Mouse (Mus musculus): ENCODE data around the gene Bbx.

Bbx gene

DNA sequence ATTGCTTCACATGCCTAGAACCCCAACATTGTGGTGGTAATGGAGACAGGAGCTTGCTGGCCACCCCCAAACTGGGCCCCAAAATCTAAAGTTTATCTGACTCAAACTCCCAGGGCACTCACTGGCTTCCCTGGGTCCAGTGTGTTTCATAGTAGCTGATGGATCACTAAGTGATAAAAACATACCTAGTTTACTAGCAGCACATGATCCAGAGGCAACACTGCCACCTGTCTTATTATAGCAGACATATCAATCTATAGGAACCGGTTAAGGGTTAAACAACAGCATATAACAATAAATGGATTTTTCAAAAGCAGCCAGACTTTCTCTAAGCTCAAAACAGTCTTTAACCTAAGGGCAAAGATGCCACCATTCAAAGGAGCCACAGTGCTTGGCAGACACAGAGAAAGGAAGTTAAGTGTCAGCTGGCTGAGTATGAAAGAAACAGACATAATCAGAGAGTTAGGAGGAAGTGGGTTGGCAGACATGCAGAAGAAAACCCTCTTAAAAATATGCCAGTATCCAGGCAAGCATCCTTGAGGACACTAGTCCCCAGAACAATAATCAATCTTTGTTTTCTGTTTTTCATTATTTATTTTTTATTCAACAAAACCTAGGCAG, 116.7 kb downstream of the Bbx start:
- no peak for DNase-seq (ENCODE audit: low spot score in 2 of 2)

DNA sequence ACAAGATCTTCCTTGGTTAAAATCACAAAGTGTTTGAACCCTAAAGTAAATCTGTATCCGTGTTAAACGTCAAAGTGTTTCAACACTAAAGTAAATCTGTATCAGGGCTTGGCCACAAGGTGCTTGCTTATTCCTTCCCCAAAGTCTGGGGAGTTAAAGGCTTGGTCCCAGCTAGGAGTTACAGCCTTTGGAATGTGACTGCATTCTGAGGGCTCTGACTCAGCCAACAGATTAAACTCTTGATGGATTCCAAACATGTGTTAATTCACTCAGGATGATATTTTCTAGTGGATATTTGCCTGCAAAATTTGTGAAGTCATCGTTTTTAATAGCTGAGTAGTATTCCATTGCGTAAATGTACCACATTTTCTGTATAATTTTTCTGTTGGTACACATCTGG, 120.6 kb downstream of the Bbx start:
- no peak for DNase-seq (ENCODE audit: low spot score in 2 of 2)

DNA sequence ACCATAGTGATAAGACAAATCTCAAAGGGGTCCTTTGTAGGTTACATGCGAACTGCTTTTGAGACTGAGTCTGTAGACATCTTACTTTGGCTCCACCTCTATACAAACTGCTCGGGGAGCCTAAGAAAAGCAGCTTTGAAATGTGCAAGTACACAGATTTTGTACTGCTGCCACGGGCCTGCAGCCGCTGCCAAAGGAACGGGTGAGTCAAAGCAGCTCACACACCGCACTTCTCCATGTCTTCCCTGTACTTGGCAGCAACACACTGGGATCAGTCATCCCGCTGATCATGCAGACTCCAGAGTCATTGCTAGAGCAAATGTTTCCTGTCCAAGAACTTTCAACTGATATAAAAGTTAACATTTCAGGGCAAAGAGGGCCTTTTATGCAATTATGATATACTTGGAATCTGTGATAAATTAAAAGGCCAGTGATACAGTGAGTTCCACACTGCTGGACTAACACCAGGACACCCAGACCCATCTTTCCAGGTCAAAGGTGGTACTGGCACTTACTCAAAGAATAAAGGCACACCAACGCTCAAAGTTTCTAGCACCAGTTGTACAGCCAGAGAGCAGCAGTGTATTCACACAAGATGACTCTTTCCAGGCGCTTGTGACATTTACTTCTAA, 122.7 kb downstream of the Bbx start:
- peak; percentile 62 to 70 for DNase-seq (ENCODE audit: low spot score in 2 of 2)

DNA sequence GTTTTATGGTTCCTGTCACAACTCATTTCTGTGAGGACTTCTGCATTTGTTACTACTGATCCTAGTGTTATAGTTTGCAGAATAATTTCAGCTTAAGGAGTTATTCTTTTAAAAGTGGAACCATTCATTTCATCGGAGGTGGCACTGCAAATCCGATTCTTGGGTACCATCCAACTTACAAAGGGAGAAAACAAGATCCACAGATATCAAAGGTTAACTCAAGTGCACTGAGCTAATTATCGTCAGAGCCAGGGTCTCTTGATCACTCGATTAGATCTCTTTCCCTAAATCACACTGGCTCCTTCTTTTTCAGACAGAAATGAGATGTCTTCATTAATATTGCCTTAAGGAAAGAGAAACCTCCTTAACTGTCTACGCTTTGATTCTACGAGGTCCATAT, 123.9 kb downstream of the Bbx start:
- no peak for DNase-seq (ENCODE audit: low spot score in 2 of 2)

DNA sequence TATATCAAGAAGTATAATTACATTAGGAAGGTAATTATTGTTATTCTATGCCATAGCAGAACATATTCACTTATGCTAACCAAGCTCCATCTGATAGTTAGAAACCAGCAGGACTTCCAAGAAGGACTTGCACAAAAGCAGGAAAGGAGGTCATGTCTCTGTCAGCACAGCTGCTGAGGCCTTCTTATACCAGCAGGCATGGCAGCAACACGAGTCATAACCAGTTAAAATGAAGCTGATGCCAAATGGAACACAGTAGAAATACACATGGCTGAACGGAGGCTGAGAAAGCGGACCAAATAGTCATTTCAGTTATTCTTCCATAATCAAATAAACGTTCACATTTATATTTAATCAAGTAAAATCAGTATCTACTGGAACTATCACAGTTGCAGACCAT, 125.0 kb downstream of the Bbx start:
- no peak for DNase-seq (ENCODE audit: low spot score in 2 of 2)

DNA sequence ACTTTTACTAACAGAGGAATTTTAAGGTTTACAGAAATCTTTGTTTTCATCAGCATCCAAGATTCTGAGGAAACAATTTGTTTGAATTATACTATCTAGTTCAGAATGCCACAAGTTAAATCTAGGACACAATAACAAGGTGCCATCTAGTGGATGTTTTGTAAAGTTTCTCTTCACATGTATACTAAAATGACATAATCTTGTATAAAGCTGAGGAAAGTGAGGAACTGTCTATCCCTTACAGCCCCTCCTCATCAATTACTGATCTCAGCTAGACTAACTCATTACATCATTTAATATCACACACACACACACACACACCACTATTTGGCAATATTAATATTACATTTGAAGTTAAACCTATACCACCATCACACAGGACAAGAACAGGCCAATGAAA, 125.5 kb downstream of the Bbx start:
- no peak for DNase-seq (ENCODE audit: low spot score in 2 of 2)

DNA sequence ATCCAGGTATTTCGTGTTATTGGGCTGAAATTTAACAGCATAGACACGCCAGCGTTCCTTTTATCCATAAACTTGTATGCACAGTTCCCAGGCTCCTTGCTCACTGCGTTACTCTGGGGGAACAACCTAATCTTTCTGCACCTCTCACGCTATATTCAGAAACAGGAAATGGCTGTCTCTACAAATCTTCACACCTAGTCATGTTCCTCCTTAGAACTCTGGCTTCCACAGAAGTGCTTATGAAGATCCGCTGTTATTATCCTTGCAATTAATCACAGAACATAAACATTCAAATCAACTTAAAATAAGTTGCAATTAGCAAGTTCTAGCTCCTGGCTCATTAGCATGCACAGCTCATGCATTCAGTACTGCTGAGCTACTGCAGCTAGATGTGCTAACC, 127.0 kb downstream of the Bbx start:
- DNase-seq (ENCODE audit: low spot score in 2 of 2), result no peak

DNA sequence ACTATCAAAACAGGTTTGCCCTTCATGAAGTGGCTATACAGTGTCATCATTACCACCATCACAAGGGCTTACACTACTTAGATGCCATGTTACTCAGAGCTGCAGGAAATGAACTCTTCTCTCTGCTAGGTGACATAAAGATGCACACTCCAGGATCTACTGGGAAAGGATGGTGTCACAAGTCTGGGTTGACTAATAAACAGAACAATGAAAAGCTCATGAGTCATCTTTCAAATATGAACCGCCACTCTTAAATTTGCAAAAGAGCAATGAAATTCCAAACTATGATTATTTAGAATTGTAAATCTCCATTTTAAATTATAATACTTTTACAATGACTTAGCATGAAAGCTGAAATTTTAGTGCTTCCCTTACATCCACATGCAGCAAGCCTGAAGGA, 129.6 kb downstream of the Bbx start:
- no peak for DNase-seq (ENCODE audit: low spot score in 2 of 2)

DNA sequence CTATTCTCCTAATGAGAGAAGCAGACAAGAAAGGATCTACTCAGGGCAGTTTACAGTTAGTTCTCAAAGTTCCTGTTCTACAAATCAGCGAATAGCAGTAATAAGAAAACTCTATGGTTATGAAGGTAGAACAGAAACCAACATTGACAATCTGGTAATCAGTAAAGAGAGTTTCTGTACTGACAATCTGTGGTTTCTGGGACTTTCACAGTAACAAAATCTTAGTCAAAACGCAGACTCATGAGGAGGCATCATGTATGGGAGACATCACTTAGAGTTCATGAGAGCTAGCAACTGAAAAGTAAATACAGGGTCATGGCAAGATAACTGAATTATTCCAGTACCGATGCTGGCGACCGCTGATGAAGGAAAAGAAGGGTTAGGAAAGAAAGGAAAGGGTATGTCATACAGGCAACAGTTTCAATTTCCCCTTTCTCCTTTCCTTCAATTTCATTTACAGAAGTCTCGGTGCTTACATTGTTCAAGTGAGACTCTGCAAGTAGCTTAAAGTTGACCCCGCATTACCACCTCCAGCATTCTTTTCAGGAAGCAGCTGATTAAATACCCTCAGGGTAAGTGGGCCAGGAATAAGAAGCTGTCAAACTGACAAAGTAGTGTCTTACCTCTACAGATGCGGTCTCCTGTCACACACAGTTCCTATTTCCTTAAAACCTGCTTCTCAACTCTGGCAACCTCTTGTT, 133.3 kb downstream of the Bbx start:
- no peak for DNase-seq (ENCODE audit: low spot score in 2 of 2)

DNA sequence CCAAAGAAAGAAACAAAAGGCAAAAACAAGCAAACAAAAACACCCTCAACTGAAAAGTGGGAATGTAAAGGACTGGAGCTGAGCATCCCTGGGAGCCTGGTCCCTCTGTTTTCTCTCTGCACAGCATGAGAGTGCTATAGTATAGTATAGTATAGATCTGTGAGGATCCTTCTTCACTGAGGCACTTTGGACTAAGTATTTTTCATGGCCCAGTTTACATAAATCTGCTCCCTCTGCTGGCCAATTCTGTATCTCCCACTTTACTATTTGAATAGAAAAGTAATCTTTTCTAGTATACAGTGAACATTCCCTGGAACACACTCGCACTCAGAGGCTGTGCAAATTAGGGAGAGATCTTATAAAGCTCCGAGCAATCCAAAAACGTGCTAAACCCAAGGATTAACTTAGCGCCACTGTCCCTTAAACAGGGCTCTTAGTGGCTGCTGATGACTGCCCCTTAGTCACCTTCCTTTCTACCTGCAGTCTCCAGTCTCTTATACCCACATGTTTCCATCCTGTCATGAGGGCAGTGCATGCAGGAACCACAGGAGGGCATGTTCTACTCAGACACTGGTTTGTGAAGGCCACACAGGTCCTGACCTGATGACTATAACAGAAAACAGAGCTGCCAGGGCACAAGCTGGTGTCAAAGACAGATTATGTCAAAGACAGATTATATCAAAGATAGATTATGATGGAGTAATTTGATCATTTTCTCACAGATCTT, 138.5 kb downstream of the Bbx start:
- DNase-seq (ENCODE audit: low spot score in 2 of 2), result no peak

DNA sequence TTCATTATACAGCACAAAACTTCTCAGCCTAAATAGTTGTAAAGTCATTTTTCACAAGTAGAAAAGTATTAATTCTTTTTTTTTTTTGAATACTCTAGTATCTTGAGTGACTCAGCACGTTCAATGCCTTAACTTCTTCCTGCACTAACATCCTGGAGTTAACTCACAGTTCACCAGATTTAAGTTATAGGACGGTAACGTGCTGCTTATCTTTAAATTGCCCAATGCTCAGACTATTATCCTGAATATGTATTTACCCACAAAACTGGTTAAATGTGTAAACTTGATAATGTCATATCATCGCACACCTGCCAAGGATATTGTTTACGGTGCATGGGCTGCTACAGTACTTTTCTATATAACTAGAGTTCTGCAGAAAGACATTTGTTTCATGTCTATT, 139.4 kb downstream of the Bbx start:
- no peak for DNase-seq (ENCODE audit: low spot score in 2 of 2)

DNA sequence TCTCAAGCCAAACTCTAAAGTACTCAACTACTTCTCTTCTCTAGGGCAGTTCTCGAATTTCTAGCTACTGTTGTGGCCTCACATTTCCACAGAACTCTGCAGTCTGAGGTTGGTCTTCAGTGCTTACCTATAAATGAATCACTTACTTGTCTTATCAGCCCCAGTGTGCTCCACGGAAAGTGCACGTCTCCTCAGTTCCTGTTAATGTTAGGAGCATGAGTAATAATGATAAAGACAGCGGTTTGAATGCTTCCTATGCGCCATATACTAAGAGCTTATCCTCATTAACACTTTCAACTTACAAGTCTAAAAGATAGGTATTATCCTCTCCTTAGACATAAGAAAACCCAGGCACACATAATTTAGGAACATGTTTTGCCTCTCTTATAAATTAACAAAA, 142.4 kb downstream of the Bbx start:
- no peak for DNase-seq (ENCODE audit: low spot score in 2 of 2)

DNA sequence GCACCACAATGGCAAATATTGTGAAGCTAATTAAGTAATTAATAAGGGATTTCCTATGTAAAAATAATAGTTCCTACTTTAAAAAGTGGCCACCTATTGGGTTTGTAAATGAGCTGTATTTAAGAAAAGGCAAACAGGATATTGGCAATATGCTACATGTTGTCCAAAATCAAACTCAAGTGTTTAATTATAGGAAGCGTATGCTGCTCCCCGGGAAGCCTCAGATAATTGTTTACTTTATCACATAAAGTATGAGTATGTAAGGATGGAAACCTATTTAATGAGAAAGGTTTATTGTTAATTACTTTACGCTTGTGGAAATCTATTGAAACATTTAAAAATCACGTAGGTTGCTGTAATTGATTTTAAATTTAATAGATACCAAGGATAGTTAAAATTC, 159.4 kb downstream of the Bbx start:
- no peak for DNase-seq (ENCODE audit: low spot score in 2 of 2)

DNA sequence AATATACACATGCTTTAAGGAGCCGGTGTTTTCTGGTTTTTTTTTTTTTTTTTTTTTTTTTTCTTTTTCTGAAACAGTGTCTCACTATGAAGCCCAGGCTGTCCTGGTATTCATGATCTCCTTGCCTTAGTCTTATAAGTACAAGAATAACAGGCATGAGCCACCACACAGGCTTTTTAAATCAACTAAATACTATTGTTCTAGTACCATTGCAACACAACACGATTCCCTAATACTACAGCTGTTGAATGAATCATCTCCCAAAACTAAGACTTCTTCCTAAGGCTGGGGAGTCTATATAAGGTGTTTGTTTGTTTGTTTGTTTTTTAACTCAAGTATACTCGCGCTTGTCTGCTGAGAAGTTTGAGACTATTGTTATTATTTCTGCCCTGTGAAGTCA, 169.5 kb downstream of the Bbx start:
- DNase-seq (ENCODE audit: low spot score in 2 of 2), result no peak

DNA sequence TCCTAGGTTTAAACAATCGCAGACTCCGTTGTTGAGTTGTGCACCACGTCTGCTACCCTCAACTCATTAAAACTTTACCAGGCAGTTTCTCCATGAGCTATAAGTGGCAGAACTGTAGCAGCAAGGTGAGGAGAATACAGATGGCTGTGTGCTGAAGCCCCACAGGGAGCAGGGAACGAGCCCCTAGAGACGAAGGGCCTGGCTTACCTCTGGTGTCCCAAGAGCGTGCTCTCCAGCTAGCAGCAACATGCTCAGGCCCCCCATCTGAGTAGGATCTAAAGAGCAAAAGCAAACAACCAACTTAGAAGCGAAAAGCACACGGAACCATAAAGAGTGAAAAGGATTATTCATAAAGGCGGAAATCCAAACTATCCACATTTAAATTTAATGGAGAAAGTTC, 170.0 kb downstream of the Bbx start:
- no peak for DNase-seq (ENCODE audit: low spot score in 2 of 2)

DNA sequence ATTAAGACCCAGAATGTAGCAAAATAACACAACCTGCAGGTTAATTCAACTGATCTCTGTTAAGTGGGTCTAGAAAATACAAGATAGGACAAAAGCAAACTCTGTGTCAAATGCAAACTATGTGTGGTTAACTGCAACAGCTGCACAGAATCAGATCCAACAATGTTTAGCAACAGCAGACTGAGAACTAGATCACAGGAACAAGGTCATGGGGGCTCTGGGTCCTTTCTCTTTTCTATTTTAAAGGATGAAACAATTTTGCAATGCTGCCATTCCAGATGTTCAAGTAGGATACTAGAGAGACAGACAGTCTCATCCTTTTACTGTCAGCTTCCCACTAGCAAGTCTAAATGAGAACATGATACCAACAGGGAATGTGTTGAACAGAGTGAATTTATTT, 170.4 kb downstream of the Bbx start:
- DNase-seq (ENCODE audit: low spot score in 2 of 2), result no peak

DNA sequence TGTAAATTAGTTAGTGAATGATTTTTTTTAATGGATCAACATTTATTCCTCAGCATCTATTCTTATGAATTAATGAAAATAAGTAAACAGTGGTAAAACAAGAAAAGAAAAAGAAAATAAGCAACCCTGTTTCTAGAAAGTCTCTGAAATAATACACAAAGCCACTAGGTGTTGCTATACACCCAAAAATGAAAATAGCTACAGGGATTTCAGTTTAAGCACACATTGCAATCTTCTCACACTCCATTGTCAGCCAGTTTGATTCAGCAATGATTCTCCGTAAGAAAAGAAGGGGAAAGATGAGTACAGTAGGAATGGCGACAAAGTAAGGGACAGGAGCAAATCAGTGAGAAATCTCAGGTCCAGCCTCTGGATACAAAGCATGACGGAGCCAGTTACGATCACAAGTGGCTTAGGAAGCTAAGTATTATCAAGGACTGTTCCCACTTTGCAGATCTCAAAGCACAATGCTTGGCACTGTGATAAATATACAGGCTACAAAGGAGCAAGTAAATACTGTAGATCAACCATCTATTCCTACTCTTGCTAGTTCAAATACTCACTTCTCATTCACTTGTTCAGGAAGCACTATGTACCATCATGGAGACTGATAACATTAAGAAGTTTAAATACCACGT, 177.5 kb downstream of the Bbx start:
- no peak for DNase-seq (ENCODE audit: low spot score in 2 of 2)

DNA sequence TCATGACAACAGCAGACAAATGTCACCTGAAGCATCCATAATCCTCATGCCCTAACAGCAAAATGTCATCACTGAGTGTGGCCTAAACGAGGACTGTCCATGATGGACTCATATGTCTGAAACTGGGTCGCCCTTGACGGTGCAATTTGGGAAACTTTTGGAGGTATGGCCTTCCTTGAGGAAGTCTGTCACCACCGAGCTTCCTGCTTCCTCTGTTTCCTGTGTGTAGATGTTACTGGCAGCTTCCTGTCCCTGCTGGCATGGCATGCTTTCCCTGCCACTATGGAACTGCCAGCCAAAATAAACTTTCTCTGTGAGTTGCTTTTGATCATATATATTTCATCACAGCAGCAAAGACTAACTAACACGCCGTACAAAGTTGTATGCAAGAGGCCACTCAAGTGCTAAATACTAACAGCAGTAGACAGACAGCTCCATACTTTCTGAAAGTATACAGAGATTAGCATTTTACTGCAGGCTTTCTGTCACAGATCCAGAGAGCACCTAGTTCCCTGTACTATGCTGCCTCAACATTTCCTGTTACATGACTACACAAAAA, 180.7 kb downstream of the Bbx start:
- no peak for DNase-seq (ENCODE audit: low spot score in 2 of 2)

DNA sequence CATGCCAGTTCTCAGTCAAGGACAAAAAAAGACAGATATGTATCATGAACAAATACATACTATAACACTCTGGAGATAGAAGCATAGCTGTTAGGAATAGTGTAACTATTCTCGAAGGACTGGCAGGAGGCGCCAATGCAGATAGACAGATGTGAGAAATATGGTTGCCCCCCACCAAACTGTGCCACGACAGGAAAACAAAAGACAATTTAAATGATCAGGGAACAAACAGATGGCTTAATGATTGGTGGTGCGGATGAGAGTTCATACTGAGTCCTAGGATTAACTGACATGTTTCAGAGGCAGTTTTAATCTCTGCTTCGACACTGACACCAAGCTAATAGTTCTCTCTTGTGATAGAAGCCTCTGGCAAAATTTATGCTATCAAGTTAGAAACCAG, 181.7 kb downstream of the Bbx start:
- no peak for DNase-seq (ENCODE audit: low spot score in 2 of 2)

DNA sequence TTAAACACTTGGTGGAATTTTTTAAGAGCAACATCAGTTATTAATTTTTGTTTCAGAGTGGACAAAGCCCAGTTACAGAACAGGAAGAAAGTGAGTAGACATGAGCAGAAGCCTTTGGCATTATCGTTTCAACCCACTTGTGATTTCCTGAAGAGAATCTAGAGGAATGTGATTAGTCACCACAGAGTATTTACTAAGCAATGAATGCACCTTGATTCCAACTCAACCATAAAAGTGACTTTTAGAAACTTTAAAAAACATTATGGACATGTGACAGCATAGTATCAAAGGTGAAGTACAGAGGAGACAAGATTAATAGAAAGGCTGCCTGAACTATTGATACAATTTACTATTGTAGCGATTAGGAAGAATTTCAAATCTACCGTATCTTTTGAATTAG, 183.2 kb downstream of the Bbx start:
- no peak for DNase-seq (ENCODE audit: low spot score in 2 of 2)

DNA sequence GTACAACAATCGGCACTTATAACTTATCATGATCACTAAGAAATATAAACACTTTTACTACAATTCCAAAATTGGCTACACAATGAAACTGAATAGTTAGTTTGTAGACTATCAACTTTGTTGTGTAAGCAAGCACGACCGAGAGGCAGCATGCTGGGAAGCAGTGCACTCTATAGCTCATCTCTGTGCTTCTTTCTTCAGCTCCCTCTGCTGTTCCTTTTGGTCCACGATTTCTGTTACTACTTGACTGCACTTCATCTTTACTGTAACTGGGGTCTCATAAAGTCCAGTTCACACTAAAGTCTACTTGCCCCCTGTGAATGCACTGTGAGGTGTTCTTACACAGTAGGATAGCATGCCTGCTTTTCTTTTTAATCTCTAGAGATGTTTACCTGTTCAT, 189.7 kb downstream of the Bbx start:
- DNase-seq (ENCODE audit: low spot score in 2 of 2), result no peak

DNA sequence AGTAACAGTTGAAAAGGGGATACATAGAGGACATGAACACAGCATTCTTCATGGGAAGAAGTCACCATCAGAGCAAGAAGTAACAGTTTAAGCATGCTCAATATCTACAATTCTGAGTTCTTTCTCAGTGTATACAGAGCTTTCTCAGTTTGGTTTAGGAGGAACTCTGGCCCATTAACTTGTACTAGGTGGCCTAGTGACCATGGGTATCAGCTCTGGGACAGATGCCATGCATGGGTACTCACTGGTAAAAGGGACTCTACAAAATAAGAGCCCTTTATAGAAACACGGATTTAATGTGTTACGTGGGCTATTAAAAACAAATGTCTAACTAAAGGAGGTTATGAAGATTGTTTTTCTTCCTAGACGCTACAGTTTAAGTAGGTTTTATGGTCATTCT, 190.6 kb downstream of the Bbx start:
- no peak for DNase-seq (ENCODE audit: low spot score in 2 of 2)

Data from frontal cortex, postnatal 14 days (tissue).